Mouse (Mus musculus) myocyte (in vitro differentiated cells): Measurements from ENCODE around the gene Dnal1. TPM values are rescaled to one million over a fixed set of nuclear protein-coding genes. Genes with fewer than 3 reads are reported as not detected.

Source experiments
- H3K27me3 ChIP-seq: one replicate; pipeline ENCODE4 v1.6.1; 2011; ENCODE audit not compliant: control insufficient read depth, insufficient read depth, insufficient read length
- H3K36me3 ChIP-seq: one replicate; pipeline ENCODE4 v1.6.1; 2011; ENCODE audit not compliant: control insufficient read depth, insufficient read depth
- H3K4me2 ChIP-seq: one replicate; pipeline ENCODE4 v1.6.1; 2011; ENCODE audit warnings: low read depth, control low read depth
- H3K4me3 ChIP-seq: one replicate; pipeline ENCODE4 v1.5.1; 2011; ENCODE audit warnings: mild to moderate bottlenecking, control low read depth, moderate library complexity
- H3K79me2 ChIP-seq: one replicate; pipeline ENCODE4 v1.6.1; 2011; ENCODE audit not compliant: control insufficient read depth, insufficient read depth
- H3ac ChIP-seq: one replicate; pipeline ENCODE4 v1.6.1; 2011; ENCODE audit not compliant: control insufficient read depth, insufficient read length
- CEBPB ChIP-seq: IDR thresholded peaks from 2 replicates; pipeline ENCODE4 v1.6.1; 2011; ENCODE audit warnings: mild to moderate bottlenecking, moderate library complexity; ENCODE audit not compliant: poor library complexity, insufficient read depth, severe bottlenecking
- E2F4 ChIP-seq: IDR thresholded peaks from one replicate; pipeline ENCODE4 v1.6.1; 2011; ENCODE audit warnings: mild to moderate bottlenecking, control low read depth, moderate library complexity; ENCODE audit not compliant: insufficient read depth
- MAX ChIP-seq: IDR thresholded peaks from one replicate; pipeline ENCODE4 v1.6.1; 2011; ENCODE audit warnings: low read depth, mild to moderate bottlenecking, control low read depth
- MYOD1 ChIP-seq, 3 experiments: IDR thresholded peaks; one replicate each; pipeline ENCODE4 v1.6.1; 2011; ENCODE audit warnings: control low read depth in 2 of 3, low read depth in 2 of 3, mild to moderate bottlenecking in 2 of 3, moderate library complexity in 1 of 3; ENCODE audit not compliant: insufficient read length in 2 of 3, control insufficient read depth in 1 of 3
- MYOG ChIP-seq, 3 experiments: IDR thresholded peaks; one replicate each; pipeline ENCODE4 v1.6.1; 2011; ENCODE audit warnings: control low read depth in 2 of 3, low read depth in 2 of 3, mild to moderate bottlenecking in 2 of 3; ENCODE audit not compliant: insufficient read length in 2 of 3, control insufficient read depth in 1 of 3, insufficient read depth in 1 of 3
- POLR2A ChIP-seq: IDR thresholded peaks from one replicate; pipeline ENCODE4 v1.6.1; 2011; ENCODE audit warnings: low read depth, mild to moderate bottlenecking, control low read depth, moderate library complexity; ENCODE audit not compliant: insufficient read length
- POLR2AphosphoS2 ChIP-seq: IDR thresholded peaks from one replicate; pipeline ENCODE4 v1.6.1; 2011; ENCODE audit warnings: low read depth, control low read depth; ENCODE audit not compliant: insufficient read length
- REST ChIP-seq: IDR thresholded peaks from one replicate; pipeline ENCODE4 v1.6.1; 2011; ENCODE audit warnings: mild to moderate bottlenecking, control low read depth, moderate library complexity; ENCODE audit not compliant: insufficient read depth, insufficient read length
- SRF ChIP-seq: IDR thresholded peaks from one replicate; pipeline ENCODE4 v1.6.1; 2011; ENCODE audit warnings: low read depth; ENCODE audit not compliant: control insufficient read depth, insufficient read length
- TCF12 ChIP-seq: IDR thresholded peaks from one replicate; pipeline ENCODE4 v1.6.1; 2011; ENCODE audit warnings: mild to moderate bottlenecking, control low read depth; ENCODE audit not compliant: poor library complexity, insufficient read depth, severe bottlenecking
- TCF3 ChIP-seq: IDR thresholded peaks from one replicate; pipeline ENCODE4 v1.6.1; 2011; ENCODE audit warnings: low read depth, control low read depth; ENCODE audit not compliant: insufficient read length
- USF1 ChIP-seq: IDR thresholded peaks from one replicate; pipeline ENCODE4 v1.6.1; 2011; ENCODE audit warnings: low read depth, mild to moderate bottlenecking, control low read depth, moderate library complexity
- polyA plus RNA-seq: library from polyadenylated mRNA; unstranded; fragments of >200 nt; fragmentation: generic; extraction: Trizol; gene quantifications from one replicate; pipeline ENCODE4 v1.2.1, GENCODE M21; 2012; ENCODE audit warnings: missing spikeins

Gene Dnal1
- polyA plus RNA-seq, 1 experiment = 11.4 TPM

DNA sequence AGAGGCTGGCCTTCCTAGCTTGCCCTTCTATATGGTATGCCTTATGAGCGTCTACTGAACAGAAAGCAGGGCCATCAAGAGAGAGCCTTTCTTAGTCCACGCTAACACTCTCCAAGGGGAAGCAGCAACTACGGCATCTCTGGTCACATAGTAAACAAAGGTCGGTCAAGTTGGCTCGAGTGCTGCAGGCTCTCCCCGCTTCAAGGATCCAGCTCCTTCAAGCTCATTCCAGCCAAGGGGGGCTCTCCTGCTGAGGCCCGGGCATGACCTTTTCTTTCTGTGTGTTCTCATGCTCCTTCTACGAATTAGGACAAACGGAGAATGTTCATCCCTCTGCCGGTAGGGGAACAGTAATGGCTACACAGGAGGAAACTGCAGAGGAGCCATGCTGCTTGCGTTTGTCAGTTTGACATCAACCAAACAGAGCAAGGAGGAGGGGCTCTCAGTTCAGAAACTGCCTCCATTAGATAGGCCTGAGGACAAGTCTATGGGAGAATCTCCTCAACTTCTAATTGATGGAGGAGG is 49.5 kb downstream of the Dnal1 start:
- H3K4me2 ChIP-seq = no peak overlapping the region
- H3ac ChIP-seq = no peak overlapping the region
- peaks cover 53% of the 10 kb centered on the region for H3K79me2 ChIP-seq
- TF ChIP-seq SRF (no peak), USF1 (no peak), CEBPB (no peak), TCF3 (no peak), POLR2AphosphoS2 (no peak), POLR2A (no peak), TCF12 (no peak), MYOD1 (IDR thresholded peaks at IDR 0.05; ENCODE audit: control insufficient read depth in 1 of 3, insufficient read length in 2 of 3, low read depth in 2 of 3) (no peak), MAX (no peak)
- H3K4me3 ChIP-seq = no peak overlapping the region
- H3K27me3 ChIP-seq = no peaks in the 10 kb centered on the region
- H3K36me3 ChIP-seq = peaks cover 20% of the 10 kb centered on the region

- peaks cover 75% of the 10 kb centered on the region for H3K79me2 ChIP-seq
- no peak overlapping the region for H3K4me2 ChIP-seq
- H3K4me3 ChIP-seq = no peak overlapping the region
- peaks cover 15% of the 10 kb centered on the region for H3K36me3 ChIP-seq
- no peak overlapping the region for H3ac ChIP-seq
- no peaks in the 10 kb centered on the region for H3K27me3 ChIP-seq
- TF ChIP-seq USF1 (no peak), POLR2A (no peak), POLR2AphosphoS2 (no peak), TCF12 (no peak), MYOG (IDR thresholded peaks at IDR 0.05; ENCODE audit: control insufficient read depth in 1 of 3, insufficient read depth in 1 of 3, insufficient read length in 2 of 3, low read depth in 2 of 3) (no peak), E2F4 (no peak), REST (no peak), MYOD1 (IDR thresholded peaks at IDR 0.05; ENCODE audit: control insufficient read depth in 1 of 3, insufficient read length in 2 of 3, low read depth in 2 of 3) (no peak)
Measured at GRCm38 (mm10) chr12:84165631-84166373, 51.6 kb downstream of the Dnal1 start.

DNA sequence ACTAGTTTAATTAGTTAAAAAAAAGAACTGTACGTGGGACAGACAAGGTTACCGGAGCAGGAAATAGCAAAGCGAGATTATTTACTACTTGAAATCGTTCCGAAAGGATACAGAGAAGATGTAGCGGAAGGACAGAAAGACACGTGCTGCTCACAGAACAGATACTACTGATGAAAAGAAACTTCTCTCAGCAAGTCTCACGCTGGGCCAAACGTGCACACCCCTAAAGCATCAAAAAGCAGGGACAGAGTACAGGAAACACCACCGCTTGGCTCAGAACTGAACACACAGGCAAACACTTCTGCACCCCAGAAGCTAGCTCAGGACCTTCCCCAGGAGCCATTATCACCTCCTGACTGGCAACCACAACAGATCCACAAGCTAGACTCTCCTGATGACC is 56.4 kb downstream of the Dnal1 start:
- H3K4me3 ChIP-seq = no peak overlapping the region
- no peak overlapping the region for H3ac ChIP-seq
- H3K79me2 ChIP-seq = peaks cover 91% of the 10 kb centered on the region
- no peak for TF ChIP-seq CEBPB
- H3K27me3 ChIP-seq = no peaks in the 10 kb centered on the region
- peaks cover 25% of the 10 kb centered on the region for H3K36me3 ChIP-seq
- H3K4me2 ChIP-seq = no peak overlapping the region

DNA sequence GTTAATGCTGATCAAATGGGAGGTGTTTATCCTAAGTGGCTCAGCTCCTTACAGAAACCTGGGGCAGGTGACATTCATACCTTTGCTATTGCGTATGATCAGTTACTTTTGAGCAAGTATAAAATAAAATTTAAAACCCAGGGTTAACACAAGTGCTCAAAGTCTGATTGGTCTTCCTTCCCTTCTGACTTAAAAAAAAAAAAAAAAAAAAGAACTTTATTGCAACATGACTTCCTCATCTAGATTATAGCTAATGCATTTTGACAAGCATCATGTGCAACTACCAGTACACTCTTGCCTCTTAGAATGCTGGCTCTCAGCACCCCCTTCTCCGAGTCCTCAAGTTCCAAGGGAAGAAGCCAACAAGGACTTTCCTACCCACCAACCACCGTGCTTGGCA is 58.0 kb downstream of the Dnal1 start:
- TF ChIP-seq POLR2AphosphoS2 (no peak), TCF3 (no peak), TCF12 (no peak), MAX (no peak), CEBPB (no peak), POLR2A (no peak), REST (no peak), MYOD1 (IDR thresholded peaks at IDR 0.05; ENCODE audit: control insufficient read depth in 1 of 3, insufficient read length in 2 of 3, low read depth in 2 of 3) (no peak), MYOG (IDR thresholded peaks at IDR 0.05; ENCODE audit: control insufficient read depth in 1 of 3, insufficient read depth in 1 of 3, insufficient read length in 2 of 3, low read depth in 2 of 3) (no peak), USF1 (no peak), SRF (no peak), E2F4 (no peak)
- peaks cover 87% of the 10 kb centered on the region for H3K79me2 ChIP-seq
- H3ac ChIP-seq = no peak overlapping the region
- H3K27me3 ChIP-seq = no peaks in the 10 kb centered on the region
- H3K4me2 ChIP-seq = no peak overlapping the region
- peaks cover 20% of the 10 kb centered on the region for H3K36me3 ChIP-seq
- H3K4me3 ChIP-seq = no peak overlapping the region

GRCm38 (mm10) chr12:84172862-84173261 is 58.7 kb downstream of the Dnal1 start:
- Histone ChIP-seq H3K27me3 (no peaks in the 10 kb centered on the region), H3K4me2 (no peak overlapping the region), H3K36me3 (peaks cover 20% of the 10 kb centered on the region), H3ac (no peak overlapping the region), H3K79me2 (peaks cover 87% of the 10 kb centered on the region), H3K4me3 (no peak overlapping the region)
- TF ChIP-seq SRF (no peak), MYOD1 (IDR thresholded peaks at IDR 0.05; ENCODE audit: control insufficient read depth in 1 of 3, insufficient read length in 2 of 3, low read depth in 2 of 3) (no peak), MYOG (IDR thresholded peaks at IDR 0.05; ENCODE audit: control insufficient read depth in 1 of 3, insufficient read depth in 1 of 3, insufficient read length in 2 of 3, low read depth in 2 of 3) (no peak), POLR2A (no peak), CEBPB (no peak), TCF3 (no peak), USF1 (no peak), TCF12 (no peak), POLR2AphosphoS2 (no peak), E2F4 (no peak), MAX (no peak)
